Mouse (Mus musculus): ENCODE results near the gene Olfr934. TPM values are rescaled to one million over a fixed set of nuclear protein-coding genes. Genes with fewer than 3 reads are reported as not detected.

The Olfr934 gene
- polyA plus RNA-seq (2015; fragmentation: Nextera tagmentation; extraction: Ambion mirVana): not detected in 2 replicates

GRCm38 (mm10) chr9:38988215-38988614, at the start of gene Olfr934:
Gene Olfr934, minus strand, starts transcription at chr9:38988315.

DNA sequence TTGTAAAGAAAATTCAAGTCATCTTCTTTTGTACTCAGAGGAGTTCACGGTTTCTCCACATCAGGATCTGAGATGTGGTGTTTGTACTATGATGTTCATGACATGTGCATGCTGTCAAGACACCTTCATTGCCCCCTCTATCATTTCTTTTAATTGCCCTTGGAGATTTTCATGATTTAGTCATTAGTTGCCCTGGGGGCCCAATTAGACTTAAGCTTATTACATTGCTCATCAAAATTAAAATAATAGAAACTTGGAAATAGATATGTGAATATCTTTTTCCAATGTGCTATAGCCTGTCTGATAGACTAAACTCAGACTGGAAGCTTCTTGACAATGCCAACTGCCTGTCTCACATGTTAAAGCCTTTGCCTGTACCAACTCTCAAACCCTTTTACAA, 35.2 kb upstream of the Olfr934 start, which contains the start of gene Olfr146:
Gene Olfr146 (minus strand): TSS at position 101 of the 400 bp plus-strand sequence.

GRCm38 (mm10) chr9:38999583-38999982, 11.5 kb upstream of the Olfr934 start, which contains the start of gene Olfr935:
Gene Olfr935, minus strand, starts transcription at chr9:38999683.

GRCm38 (mm10) chr9:38972013-38972412, 16.1 kb downstream of the Olfr934 start, which contains the start of gene Olfr933:
Gene Olfr933, plus strand, starts transcription at chr9:38972313.

Other genes with a start within 250 kb of the Olfr934 start
- gene Olfr920, start 236.0 kb downstream of the Olfr934 start, polyA plus RNA-seq (2015; fragmentation: Nextera tagmentation; extraction: Ambion mirVana): 0.22 and 0.38 TPM in 2 replicates
- not detected in 2 replicates for gene Olfr921, start 215.2 kb downstream of the Olfr934 start, polyA plus RNA-seq (2015; fragmentation: Nextera tagmentation; extraction: Ambion mirVana)
- gene Olfr922, start 173.7 kb downstream of the Olfr934 start, polyA plus RNA-seq (2015; fragmentation: Nextera tagmentation; extraction: Ambion mirVana): not detected in 2 replicates
- gene Olfr923, start 161.8 kb downstream of the Olfr934 start, polyA plus RNA-seq (2015; fragmentation: Nextera tagmentation; extraction: Ambion mirVana): not detected in 2 replicates
- not detected in 2 replicates for gene Olfr924, start 143.9 kb downstream of the Olfr934 start, polyA plus RNA-seq (2015; fragmentation: Nextera tagmentation; extraction: Ambion mirVana)
- not detected in 2 replicates for gene Olfr26, start 133.3 kb downstream of the Olfr934 start, polyA plus RNA-seq (2015; fragmentation: Nextera tagmentation; extraction: Ambion mirVana)
- not detected in 2 replicates for gene Olfr926, start 111.2 kb downstream of the Olfr934 start, polyA plus RNA-seq (2015; fragmentation: Nextera tagmentation; extraction: Ambion mirVana)
- not detected in 2 replicates for gene Olfr930, start 58.5 kb downstream of the Olfr934 start, polyA plus RNA-seq (2015; fragmentation: Nextera tagmentation; extraction: Ambion mirVana)
- gene Olfr933, start 16.0 kb downstream of the Olfr934 start, polyA plus RNA-seq (2015; fragmentation: Nextera tagmentation; extraction: Ambion mirVana): not detected in 2 replicates
- not detected in 2 replicates for gene Olfr935, start 11.4 kb upstream of the Olfr934 start, polyA plus RNA-seq (2015; fragmentation: Nextera tagmentation; extraction: Ambion mirVana)
- not detected in 2 replicates for gene Olfr146, start 35.1 kb upstream of the Olfr934 start, polyA plus RNA-seq (2015; fragmentation: Nextera tagmentation; extraction: Ambion mirVana)
- not detected in 2 replicates for gene Olfr937, start 76.6 kb upstream of the Olfr934 start, polyA plus RNA-seq (2015; fragmentation: Nextera tagmentation; extraction: Ambion mirVana)
- not detected in 2 replicates for gene Olfr938, start 90.6 kb upstream of the Olfr934 start, polyA plus RNA-seq (2015; fragmentation: Nextera tagmentation; extraction: Ambion mirVana)
- not detected in 2 replicates for gene Olfr27, start 139.8 kb upstream of the Olfr934 start, polyA plus RNA-seq (2015; fragmentation: Nextera tagmentation; extraction: Ambion mirVana)
- not detected in 2 replicates for gene Olfr943, start 178.0 kb upstream of the Olfr934 start, polyA plus RNA-seq (2015; fragmentation: Nextera tagmentation; extraction: Ambion mirVana)
- not detected in 2 replicates for gene Olfr944, start 213.6 kb upstream of the Olfr934 start, polyA plus RNA-seq (2015; fragmentation: Nextera tagmentation; extraction: Ambion mirVana)